Mouse (Mus musculus): ENCODE measurements around the gene Tnfaip2. TPM values are rescaled to one million over a fixed set of nuclear protein-coding genes. Genes with fewer than 3 reads are reported as not detected.
A peak's percentile ranks its signal among the peaks of the same experiment; 100 is the strongest.

Gene Tnfaip2
- 16.5 and 18.8 TPM in 2 replicates for polyA plus RNA-seq (2014; fragmentation: Nextera tagmentation; extraction: Ambion mirVana)

DNA sequence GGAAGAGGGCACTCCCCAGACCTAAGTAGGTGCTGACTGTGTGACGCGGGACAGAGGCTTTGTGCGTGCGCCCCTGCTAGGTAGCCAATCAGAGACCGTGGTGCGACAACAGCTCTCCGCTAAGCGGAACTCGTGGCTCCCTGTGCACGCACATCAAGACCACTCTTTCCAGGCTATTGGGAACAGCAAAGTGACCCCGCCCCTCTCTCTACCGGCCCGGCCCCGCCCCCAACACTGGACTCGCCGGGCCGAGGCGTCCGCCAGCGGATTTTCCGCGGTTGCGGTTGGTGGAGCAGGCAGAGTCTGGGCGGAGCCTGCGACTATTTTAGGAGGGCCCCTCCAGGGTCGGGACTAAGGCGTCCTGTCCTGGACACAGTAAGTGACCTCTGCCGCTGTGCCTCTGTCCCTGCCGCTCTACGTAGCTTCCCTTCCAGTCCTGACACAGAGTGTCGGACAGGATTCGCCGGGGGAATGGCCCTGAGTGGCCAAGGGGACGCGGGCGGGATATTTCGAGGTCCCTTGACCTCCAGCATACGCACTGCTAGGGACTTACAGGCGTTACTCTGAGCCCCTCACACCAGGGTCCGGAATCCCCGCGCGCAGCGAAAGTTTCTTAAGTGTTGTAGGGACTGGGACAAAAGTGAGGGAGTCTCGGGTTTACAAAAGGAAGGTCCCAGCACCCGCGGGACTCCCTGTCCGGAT lies at the start of gene Tnfaip2:
Gene Tnfaip2 (plus strand): TSS at position 161 of the 702 bp plus-strand sequence.
- Histone ChIP-seq H3K9me3 (ENCODE audit: control insufficient read depth, low read length) (no peaks in the 10 kb centered on the region), H3K4me1 (ENCODE audit: control insufficient read depth, insufficient read depth, low read length) (peaks cover 31% of the 10 kb centered on the region), H3K27me3 (ENCODE audit: control insufficient read depth, insufficient read depth, low read length) (peaks cover 65% of the 10 kb centered on the region), H3K36me3 (ENCODE audit: control insufficient read depth, insufficient read depth, low read length) (no peaks in the 10 kb centered on the region), H3K4me3 (ENCODE audit: low read length) (peak within 1 kb of the TSS; percentile 43), H3K27ac (ENCODE audit: low read depth, low read length) (no peak within 1 kb of the TSS), H3K9ac (ENCODE audit: low read depth, low read length) (peak within 1 kb of the TSS; percentile 47; the same call in 1 of the 2 replicates), H3K4me2 (replicated peaks; ENCODE audit: low read depth, low read length) (peak within 1 kb of the TSS; percentile 88)
- ATAC-seq (ENCODE audit: low FRiP score, low TSS enrichment), result peak; percentile 80
- 1% methylated on average over 48 of the region's 48 CpGs for whole genome bisulfite sequencing

DNA sequence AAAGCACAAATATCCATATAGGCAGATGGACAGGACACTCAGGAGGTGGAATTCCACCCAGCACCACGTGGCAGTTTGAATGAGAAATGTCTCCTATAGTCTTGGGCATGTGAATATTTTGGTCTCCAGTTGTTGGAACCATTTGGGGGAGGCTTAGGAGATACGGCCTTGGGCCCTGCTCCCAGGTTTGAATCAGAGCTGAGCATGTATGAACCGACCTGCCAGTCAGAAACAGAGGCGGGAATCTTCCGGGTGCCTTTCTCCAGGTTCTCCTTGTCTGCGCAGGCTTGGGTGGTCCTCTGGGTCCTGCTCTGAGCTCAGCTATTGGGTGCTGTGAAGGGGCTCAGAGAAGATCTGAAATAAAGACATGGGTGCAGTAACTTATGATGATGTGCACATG lies 48.3 kb upstream of the Tnfaip2 start:
- H3K27ac ChIP-seq (ENCODE audit: low read depth, low read length), result no peak overlapping the region
- H3K4me2 ChIP-seq (replicated peaks; ENCODE audit: low read depth, low read length), result no peak overlapping the region
- H3K9me3 ChIP-seq (ENCODE audit: control insufficient read depth, low read length), result no peaks in the 10 kb centered on the region
- no peaks in the 10 kb centered on the region for H3K4me1 ChIP-seq (ENCODE audit: control insufficient read depth, insufficient read depth, low read length)
- WGBS, result 88% methylated on average over 6 of the region's 6 CpGs
- H3K4me3 ChIP-seq (ENCODE audit: low read length), result no peak overlapping the region
- no peak overlapping the region for H3K9ac ChIP-seq (ENCODE audit: low read depth, low read length)
- H3K36me3 ChIP-seq (ENCODE audit: control insufficient read depth, insufficient read depth, low read length), result no peaks in the 10 kb centered on the region
- peaks cover 3% of the 10 kb centered on the region; the same call in 1 of the 2 replicates for H3K27me3 ChIP-seq (ENCODE audit: control insufficient read depth, insufficient read depth, low read length)
- ATAC-seq (ENCODE audit: low FRiP score, low TSS enrichment), result no peak

DNA sequence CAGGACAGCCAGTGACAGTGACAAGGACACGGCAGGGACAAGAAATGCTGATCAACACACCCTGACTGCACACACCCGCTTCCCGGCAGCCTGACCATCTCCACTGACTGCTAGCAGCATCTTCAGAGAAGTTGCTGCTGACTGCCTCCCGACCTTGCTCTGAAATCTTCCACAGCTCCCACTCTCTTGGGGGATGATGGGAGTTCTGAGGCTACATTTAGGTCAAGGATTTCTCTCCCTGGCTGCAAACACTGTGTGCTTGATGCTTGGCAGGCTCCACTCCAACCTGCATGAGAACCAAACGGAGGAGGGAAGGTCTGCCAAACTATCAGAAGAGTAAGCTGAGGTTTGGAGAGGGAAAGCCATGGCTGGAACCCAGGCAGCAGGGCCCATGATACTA lies 45.3 kb upstream of the Tnfaip2 start:
- H3K9me3 ChIP-seq (ENCODE audit: control insufficient read depth, low read length), result no peaks in the 10 kb centered on the region
- H3K4me3 ChIP-seq (ENCODE audit: low read length), result no peak overlapping the region
- peaks cover 5% of the 10 kb centered on the region; the same call in 1 of the 2 replicates for H3K27me3 ChIP-seq (ENCODE audit: control insufficient read depth, insufficient read depth, low read length)
- 73% methylated on average over 5 of the region's 5 CpGs for WGBS
- no peak overlapping the region for H3K27ac ChIP-seq (ENCODE audit: low read depth, low read length)
- ATAC-seq (ENCODE audit: low FRiP score, low TSS enrichment), result no peak
- no peaks in the 10 kb centered on the region for H3K4me1 ChIP-seq (ENCODE audit: control insufficient read depth, insufficient read depth, low read length)
- H3K9ac ChIP-seq (ENCODE audit: low read depth, low read length), result no peak overlapping the region
- H3K4me2 ChIP-seq (replicated peaks; ENCODE audit: low read depth, low read length), result no peak overlapping the region
- no peaks in the 10 kb centered on the region for H3K36me3 ChIP-seq (ENCODE audit: control insufficient read depth, insufficient read depth, low read length)

DNA sequence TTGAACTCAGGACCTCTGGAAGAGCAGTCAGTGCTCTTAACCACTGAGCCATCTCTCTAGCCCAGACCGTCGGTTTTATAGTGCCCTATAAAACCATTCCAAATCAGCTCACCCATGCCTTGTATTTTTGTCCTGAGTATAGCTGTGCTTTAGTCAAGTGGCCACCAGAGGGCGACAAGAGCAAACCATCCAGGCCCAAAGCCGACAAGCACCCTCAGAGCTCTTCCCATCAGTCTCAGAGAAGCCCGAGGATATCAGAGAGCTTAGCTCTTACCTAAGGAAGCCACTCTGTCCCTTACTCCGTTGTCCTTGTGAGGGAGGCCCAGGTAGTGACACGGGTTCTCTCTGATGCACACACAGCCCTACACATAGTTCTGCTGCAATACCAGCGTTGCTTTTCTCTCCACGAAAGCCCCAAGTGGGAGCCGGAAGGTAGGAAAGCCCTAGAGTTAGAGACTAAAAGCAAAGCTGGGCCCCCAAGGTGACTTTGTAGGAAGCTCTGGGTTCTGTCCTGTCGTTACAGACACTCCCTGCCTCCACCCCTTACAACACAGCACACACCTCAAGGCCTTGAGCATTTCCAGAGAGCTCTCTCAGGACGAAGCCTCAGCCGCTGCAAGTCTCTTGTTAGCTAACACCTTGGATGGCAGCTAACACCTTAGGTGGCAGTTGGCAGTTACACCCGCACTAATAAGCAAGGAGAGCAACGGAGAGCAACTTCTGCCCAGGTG lies 40.6 kb upstream of the Tnfaip2 start:
- peaks cover 16% of the 10 kb centered on the region for H3K27me3 ChIP-seq (ENCODE audit: control insufficient read depth, insufficient read depth, low read length)
- H3K4me1 ChIP-seq (ENCODE audit: control insufficient read depth, insufficient read depth, low read length), result peaks cover 3% of the 10 kb centered on the region
- no peak overlapping the region for H3K4me3 ChIP-seq (ENCODE audit: low read length)
- H3K36me3 ChIP-seq (ENCODE audit: control insufficient read depth, insufficient read depth, low read length), result no peaks in the 10 kb centered on the region
- 0 out of 2 replicates have a peak overlapping the region, but pooled peaks have one; percentile 5 for H3K4me2 ChIP-seq (replicated peaks; ENCODE audit: low read depth, low read length)
- WGBS, result 17% methylated on average over 15 of the region's 15 CpGs
- peak; percentile 56 for ATAC-seq (ENCODE audit: low FRiP score, low TSS enrichment)
- no peak overlapping the region for H3K9ac ChIP-seq (ENCODE audit: low read depth, low read length)
- no peaks in the 10 kb centered on the region for H3K9me3 ChIP-seq (ENCODE audit: control insufficient read depth, low read length)
- H3K27ac ChIP-seq (ENCODE audit: low read depth, low read length), result no peak overlapping the region

DNA sequence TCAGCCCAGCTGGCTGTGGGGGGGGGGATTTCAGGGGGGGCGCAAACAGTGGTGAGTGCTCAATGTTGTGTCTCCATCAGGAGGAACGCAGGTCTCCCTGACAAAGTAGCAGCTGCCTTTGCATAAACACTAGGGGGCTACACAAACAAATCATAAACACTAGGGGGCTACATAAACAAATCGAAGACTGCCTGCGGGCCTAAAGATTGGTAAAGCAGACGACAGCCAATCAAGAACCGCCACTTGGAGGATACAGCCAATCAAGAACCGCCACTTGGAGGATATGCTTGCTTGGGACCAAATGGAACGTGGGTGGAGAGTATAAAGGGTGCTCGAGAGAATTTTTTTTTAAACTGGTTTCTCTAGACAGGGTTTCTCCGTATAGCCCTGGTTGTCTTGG lies 37.4 kb upstream of the Tnfaip2 start:
- no peak for ATAC-seq (ENCODE audit: low FRiP score, low TSS enrichment)
- Histone ChIP-seq H3K27me3 (ENCODE audit: control insufficient read depth, insufficient read depth, low read length) (peaks cover 26% of the 10 kb centered on the region), H3K4me3 (ENCODE audit: low read length) (no peak overlapping the region), H3K27ac (ENCODE audit: low read depth, low read length) (no peak overlapping the region), H3K36me3 (ENCODE audit: control insufficient read depth, insufficient read depth, low read length) (no peaks in the 10 kb centered on the region), H3K9ac (ENCODE audit: low read depth, low read length) (no peak overlapping the region), H3K4me2 (replicated peaks; ENCODE audit: low read depth, low read length) (no peak overlapping the region), H3K4me1 (ENCODE audit: control insufficient read depth, insufficient read depth, low read length) (peaks cover 7% of the 10 kb centered on the region), H3K9me3 (ENCODE audit: control insufficient read depth, low read length) (no peaks in the 10 kb centered on the region)
- WGBS, result 56% methylated on average over 10 of the region's 10 CpGs

DNA sequence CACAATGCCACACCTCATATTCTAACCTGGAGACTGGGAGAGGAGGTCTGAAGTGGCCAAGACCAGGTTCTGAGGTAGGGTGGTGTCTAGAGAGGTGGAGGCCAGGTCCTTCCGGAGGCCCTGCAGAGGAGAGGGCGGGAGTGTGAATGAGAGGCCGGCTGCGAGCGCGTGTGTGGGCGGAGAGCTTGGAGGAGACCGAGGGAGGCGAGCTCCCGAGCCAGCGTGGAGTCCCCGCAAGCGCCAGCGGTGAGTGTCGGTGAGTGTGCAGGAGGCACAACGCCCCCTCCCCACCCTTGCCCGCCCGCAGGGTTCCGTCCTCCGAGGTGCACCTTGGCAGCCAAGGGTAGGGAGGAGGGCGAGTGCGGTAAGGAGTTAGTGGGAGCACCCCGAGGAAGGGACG lies 35.6 kb upstream of the Tnfaip2 start, which contains the start of gene Lbhd2:
Gene Lbhd2 (plus strand): TSS at position 188 of the 400 bp plus-strand sequence.
- WGBS, result 0% methylated on average over 22 of the region's 24 CpGs
- H3K9me3 ChIP-seq (ENCODE audit: control insufficient read depth, low read length), result no peaks in the 10 kb centered on the region
- H3K36me3 ChIP-seq (ENCODE audit: control insufficient read depth, insufficient read depth, low read length), result no peaks in the 10 kb centered on the region
- peak within 1 kb of the TSS; percentile 54 for H3K4me2 ChIP-seq (replicated peaks; ENCODE audit: low read depth, low read length)
- H3K27me3 ChIP-seq (ENCODE audit: control insufficient read depth, insufficient read depth, low read length), result peaks cover 26% of the 10 kb centered on the region
- H3K4me3 ChIP-seq (ENCODE audit: low read length), result peak within 1 kb of the TSS; percentile 20
- peaks cover 7% of the 10 kb centered on the region for H3K4me1 ChIP-seq (ENCODE audit: control insufficient read depth, insufficient read depth, low read length)
- peak within 1 kb of the TSS; percentile 25 for H3K9ac ChIP-seq (ENCODE audit: low read depth, low read length)
- no peak within 1 kb of the TSS for H3K27ac ChIP-seq (ENCODE audit: low read depth, low read length)
- 0 out of 2 replicates have a peak, but pooled peaks have one; percentile 16 for ATAC-seq (ENCODE audit: low FRiP score, low TSS enrichment)

DNA sequence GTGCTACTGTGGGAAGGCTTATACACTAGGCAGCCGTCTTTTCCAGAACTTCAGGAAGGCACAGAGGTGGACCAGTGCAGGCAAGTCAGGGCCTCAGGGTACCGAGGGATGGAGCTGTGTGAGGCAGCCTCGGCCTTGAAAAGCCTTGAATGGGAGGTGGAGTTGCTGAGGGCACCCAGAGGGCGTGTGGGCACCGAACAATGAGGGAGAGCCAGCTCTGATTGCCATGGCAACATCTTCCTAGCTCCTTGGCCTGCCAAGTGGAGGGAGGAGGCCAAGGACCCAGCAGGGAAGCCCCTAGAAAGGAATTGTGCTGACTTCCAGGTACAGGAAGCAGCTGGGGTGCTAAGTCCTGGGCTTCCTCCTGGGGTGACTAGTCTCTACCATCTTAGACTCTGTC lies 32.7 kb upstream of the Tnfaip2 start:
- Histone ChIP-seq H3K4me3 (ENCODE audit: low read length) (no peak overlapping the region), H3K27me3 (ENCODE audit: control insufficient read depth, insufficient read depth, low read length) (peaks cover 20% of the 10 kb centered on the region), H3K4me2 (replicated peaks; ENCODE audit: low read depth, low read length) (no peak overlapping the region), H3K4me1 (ENCODE audit: control insufficient read depth, insufficient read depth, low read length) (peaks cover 15% of the 10 kb centered on the region), H3K36me3 (ENCODE audit: control insufficient read depth, insufficient read depth, low read length) (no peaks in the 10 kb centered on the region), H3K9me3 (ENCODE audit: control insufficient read depth, low read length) (no peaks in the 10 kb centered on the region), H3K27ac (ENCODE audit: low read depth, low read length) (no peak overlapping the region), H3K9ac (ENCODE audit: low read depth, low read length) (no peak overlapping the region)
- no peak for ATAC-seq (ENCODE audit: low FRiP score, low TSS enrichment)
- WGBS, result 34% methylated on average over 5 of the region's 5 CpGs

DNA sequence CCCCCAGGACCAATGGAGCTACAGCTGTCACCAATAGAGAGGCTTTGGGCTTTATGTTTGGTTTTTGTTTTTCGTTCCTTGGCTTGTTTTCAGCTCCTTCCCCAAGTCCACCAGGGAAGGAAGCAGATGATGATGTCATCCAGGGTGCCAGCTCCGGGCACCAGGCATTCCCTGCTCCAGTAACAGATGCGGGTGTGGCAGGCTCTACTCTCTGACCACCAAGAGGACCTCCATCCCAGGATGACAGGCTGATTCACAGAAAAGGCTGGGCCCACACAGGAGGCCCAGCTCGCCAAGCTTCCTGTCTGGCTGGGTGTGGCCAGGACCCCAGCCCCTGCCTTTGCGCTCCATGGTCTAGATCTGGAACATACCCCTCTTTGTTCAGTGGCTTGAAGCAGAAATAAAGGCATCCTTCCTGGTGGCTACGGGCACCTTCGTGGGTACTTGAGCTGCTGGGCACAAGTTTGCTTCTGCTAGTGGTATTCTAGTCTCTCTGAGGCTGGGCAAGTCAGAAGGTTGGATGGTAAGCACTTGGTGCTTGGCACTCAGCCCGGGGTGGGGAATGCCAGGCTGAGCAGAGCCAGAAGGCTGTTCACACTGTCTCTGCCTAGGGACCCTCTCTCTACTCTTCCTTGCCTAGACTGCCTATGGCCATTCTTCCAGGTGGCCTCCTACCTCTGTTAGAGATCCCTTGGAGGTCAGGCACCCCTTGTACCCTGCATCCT lies 30.5 kb upstream of the Tnfaip2 start:
- Histone ChIP-seq H3K9ac (ENCODE audit: low read depth, low read length) (no peak overlapping the region), H3K36me3 (ENCODE audit: control insufficient read depth, insufficient read depth, low read length) (no peaks in the 10 kb centered on the region), H3K27ac (ENCODE audit: low read depth, low read length) (no peak overlapping the region), H3K4me2 (replicated peaks; ENCODE audit: low read depth, low read length) (no peak overlapping the region), H3K9me3 (ENCODE audit: control insufficient read depth, low read length) (no peaks in the 10 kb centered on the region), H3K27me3 (ENCODE audit: control insufficient read depth, insufficient read depth, low read length) (peaks cover 10% of the 10 kb centered on the region), H3K4me1 (ENCODE audit: control insufficient read depth, insufficient read depth, low read length) (peaks cover 16% of the 10 kb centered on the region), H3K4me3 (ENCODE audit: low read length) (no peak overlapping the region)
- ATAC-seq (ENCODE audit: low FRiP score, low TSS enrichment), result no peak
- WGBS, result 90% methylated on average over 8 of the region's 8 CpGs
